Mouse (Mus musculus) cerebellum, postnatal 36 days (tissue): ENCODE data around the gene Fam102b.

Experiments
- DNase-seq, 2 experiments: peaks; one replicate each; pipeline ENCODE4 v3.0.0; 2021 to 2022; ENCODE audit warnings: mixed read lengths in 2 of 2

Fam102b gene

GRCm38 (mm10) chr3:109010489-109011260, 16.7 kb downstream of the Fam102b start:
- no peak for DNase-seq

GRCm38 (mm10) chr3:109008180-109008579, 19.2 kb downstream of the Fam102b start:
- no peak for DNase-seq

- no peak for DNase-seq
Measured at GRCm38 (mm10) chr3:109005777-109006176, 21.6 kb downstream of the Fam102b start.

GRCm38 (mm10) chr3:108999173-108999572, 28.2 kb downstream of the Fam102b start:
- no peak for DNase-seq

GRCm38 (mm10) chr3:108997762-108998161, 29.6 kb downstream of the Fam102b start:
- DNase-seq, result no peak

GRCm38 (mm10) chr3:108997284-108997683, 30.1 kb downstream of the Fam102b start:
- DNase-seq, result no peak

- no peak for DNase-seq
Measured at GRCm38 (mm10) chr3:108995379-108995778, 32.0 kb downstream of the Fam102b start.

- DNase-seq, result no peak
Measured at GRCm38 (mm10) chr3:108994477-108994876, 32.9 kb downstream of the Fam102b start.

- no peak for DNase-seq
Measured at GRCm38 (mm10) chr3:108989971-108990548, 37.3 kb downstream of the Fam102b start.

GRCm38 (mm10) chr3:108987009-108987659, 40.3 kb downstream of the Fam102b start:
- no peak for DNase-seq

GRCm38 (mm10) chr3:108986534-108986933, 40.9 kb downstream of the Fam102b start:
- no peak for DNase-seq

- no peak for DNase-seq
Measured at GRCm38 (mm10) chr3:108983989-108984388, 43.4 kb downstream of the Fam102b start.

GRCm38 (mm10) chr3:108981946-108982345, 45.5 kb downstream of the Fam102b start:
- DNase-seq, result no peak

- DNase-seq, result no peak
Measured at GRCm38 (mm10) chr3:108977340-108978030, 49.9 kb downstream of the Fam102b start.

- peak in 1 of 2 experiments; percentile 24 for DNase-seq
Measured at GRCm38 (mm10) chr3:108974920-108975485, 52.4 kb downstream of the Fam102b start.

GRCm38 (mm10) chr3:108973980-108974660, 53.3 kb downstream of the Fam102b start:
- DNase-seq, result no peak

GRCm38 (mm10) chr3:108966051-108966450, 61.4 kb downstream of the Fam102b start:
- no peak for DNase-seq

- DNase-seq, result peak; percentile 30 to 33
Measured at GRCm38 (mm10) chr3:108964361-108965044, 62.9 kb downstream of the Fam102b start.

- no peak for DNase-seq
Measured at GRCm38 (mm10) chr3:108963776-108964175, 63.6 kb downstream of the Fam102b start.

GRCm38 (mm10) chr3:108963278-108963677, 64.1 kb downstream of the Fam102b start:
- no peak for DNase-seq

- DNase-seq, result no peak
Measured at GRCm38 (mm10) chr3:108961655-108962054, 65.8 kb downstream of the Fam102b start.

GRCm38 (mm10) chr3:108961226-108961625, 66.2 kb downstream of the Fam102b start:
- peak in 1 of 2 experiments; percentile 18 for DNase-seq
